Comparison of ENCODE assay signal across 16 mouse cellular contexts in genomic region chr5:113559627-113560026, GRCm38 (mm10).
DNase-seq lines count a peak whose midpoint lies in the region; ATAC-seq lines count a peak whose summit lies in the region.
"Had no signal": no experiment of that assay in that cellular context is flagged by ENCODE, and none has a peak within 500 bp of the region (broad histone marks: within the 10 kb centered on the region; RNA-seq: fewer than 3 reads in every experiment).

No protein-coding gene starts in this region.

- DNase-seq in adrenal gland, postnatal 10 days: peak; percentile 60
- no peak for DNase-seq in adrenal gland, postnatal 25 days
- peak; percentile 19 to 21 for DNase-seq in kidney, adult 8-10 months
- no peak for DNase-seq in kidney, adult 11 months
- DNase-seq in 3134 (ENCODE audit: extremely low read depth, insufficient read length, low spot score): peak; percentile 38
- DNase-seq in spleen, postnatal 14 days (ENCODE audit: low spot score in 2 of 2): no peak
- no peak for DNase-seq in left cerebral cortex, adult 11 months (ENCODE audit: low spot score)
- DNase-seq: cerebellum, adult 9-10 months; embryo, embryonic 11 days; thymus, postnatal 14 days had no signal

- no peaks in the 10 kb centered on the region for H3K27me3 ChIP-seq in intestine, embryonic 16.5 days (replicated peaks; ENCODE audit: control insufficient read depth, insufficient read depth, low read length)
- H3K27me3 ChIP-seq: forebrain, embryonic 15.5 days; Patski had no signal

- 48% methylated on average over 5 of the region's 5 CpGs for WGBS in intestine, embryonic 16.5 days

- ATAC-seq in intestine, embryonic 16.5 days: peak; percentile 55; the same call in 1 of the 2 replicates
- ATAC-seq: forebrain, embryonic 15.5 days; Patski had no signal

- H3K4me3 ChIP-seq in intestine, embryonic 16.5 days (ENCODE audit: low read length): no peak overlapping the region
- H3K4me3 ChIP-seq: forebrain, embryonic 15.5 days; heart, adult 2 months; limb, embryonic 13.5 days; neural tube, embryonic 12.5 days had no signal

- H3K36me3 ChIP-seq in intestine, embryonic 16.5 days (ENCODE audit: control insufficient read depth, insufficient read depth, low read length): no peaks in the 10 kb centered on the region
- H3K36me3 ChIP-seq: forebrain, embryonic 15.5 days; limb, embryonic 13.5 days; neural tube, embryonic 12.5 days had no signal

- H3K4me1 ChIP-seq in intestine, embryonic 16.5 days (ENCODE audit: control insufficient read depth, insufficient read depth, low read length): 0 out of 2 replicates have a peak, but pooled peaks cover 2% of the 10 kb centered on the region
- H3K4me1 ChIP-seq: forebrain, embryonic 15.5 days; neural tube, embryonic 12.5 days had no signal

- H3K9me3 ChIP-seq in intestine, embryonic 16.5 days (ENCODE audit: control insufficient read depth, low read length): no peaks in the 10 kb centered on the region
- H3K9me3 ChIP-seq: forebrain, embryonic 15.5 days; limb, embryonic 13.5 days; neural tube, embryonic 12.5 days had no signal

- no peak overlapping the region for H3K9ac ChIP-seq in intestine, embryonic 16.5 days (ENCODE audit: low read depth, low read length)
- H3K9ac ChIP-seq: forebrain, embryonic 15.5 days; limb, embryonic 13.5 days; neural tube, embryonic 12.5 days had no signal

- H3K27ac ChIP-seq in intestine, embryonic 16.5 days (ENCODE audit: low read length): peak overlapping the region; percentile 57
- H3K27ac ChIP-seq: forebrain, embryonic 15.5 days; heart, adult 2 months; limb, embryonic 13.5 days; neural tube, embryonic 12.5 days had no signal

- H3K4me2 ChIP-seq in intestine, embryonic 16.5 days (ENCODE audit: low read depth, low read length): no peak overlapping the region
- H3K4me2 ChIP-seq: forebrain, embryonic 15.5 days; limb, embryonic 13.5 days; neural tube, embryonic 12.5 days had no signal

Comparison
In these comparisons a context has a peak if more than half of its experiments do, and no peak if none do; other contexts are left out.
1. DNase-seq: peak in adrenal gland, postnatal 10 days (single experiment), kidney, adult 8-10 months (2 of 2) and 3134 (single experiment); none in adrenal gland, postnatal 25 days (single experiment), kidney, adult 11 months (single experiment), spleen, postnatal 14 days (0 of 2) and left cerebral cortex, adult 11 months (single experiment).